Mouse (Mus musculus) kidney, embryonic 14.5 days (tissue): Measurements from ENCODE around the gene Sesn2. TPM values are rescaled to one million over a fixed set of nuclear protein-coding genes. Genes with fewer than 3 reads are reported as not detected.
A peak's percentile ranks its signal among the peaks of the same experiment; 100 is the strongest.

Experiments
- ATAC-seq: fragments of 200-750 bp; cut with Nextera tagmentation; 2 replicates; pipeline ENCODE4 v1.8.0; 2017; ENCODE audit warnings: moderate number of reproducible peaks, mild to moderate bottlenecking, moderate TSS enrichment, moderate library complexity; ENCODE audit not compliant: low FRiP score, low TSS enrichment
- H3K27ac ChIP-seq: fragments of 300-500 bp; sonication (generic); 2 replicates; pipeline ENCODE4 v1.5.1; 2014; ENCODE audit warnings: low read depth, mild to moderate bottlenecking, low read length, moderate library complexity, mixed read lengths
- H3K27me3 ChIP-seq: fragments of 300-500 bp; sonication (generic); 2 replicates; pipeline ENCODE4 v1.6.1; 2014; ENCODE audit warnings: mild to moderate bottlenecking, low read length; ENCODE audit not compliant: control insufficient read depth, insufficient read depth
- H3K36me3 ChIP-seq: fragments of 300-500 bp; sonication (generic); 2 replicates; pipeline ENCODE4 v1.6.1; 2014; ENCODE audit warnings: low read length, mixed read lengths; ENCODE audit not compliant: control insufficient read depth, insufficient read depth
- H3K4me1 ChIP-seq: fragments of 300-500 bp; sonication (generic); 2 replicates; pipeline ENCODE4 v1.6.1; 2014; ENCODE audit warnings: low read length, mixed read lengths; ENCODE audit not compliant: control insufficient read depth, insufficient read depth
- H3K4me2 ChIP-seq: fragments of 300-500 bp; sonication (generic); replicated peaks from 2 replicates; pipeline ENCODE4 v1.6.1; 2014; ENCODE audit warnings: low read depth, mild to moderate bottlenecking, low read length
- H3K4me3 ChIP-seq: fragments of 300-500 bp; sonication (generic); 2 replicates; pipeline ENCODE4 v1.5.1; 2014; ENCODE audit warnings: mild to moderate bottlenecking, low read length
- H3K9ac ChIP-seq: fragments of 300-500 bp; sonication (generic); 2 replicates; pipeline ENCODE4 v1.6.1; 2014; ENCODE audit warnings: low read depth, mild to moderate bottlenecking, low read length, moderate library complexity
- H3K9me3 ChIP-seq: fragments of 300-500 bp; sonication (generic); 2 replicates; pipeline ENCODE4 v1.6.1; 2016; ENCODE audit warnings: low read length; ENCODE audit not compliant: control insufficient read depth
- WGBS: fragments of 180-500 bp; shearing (Covaris S2); extraction: QIAGEN DNeasy Blood & Tissue Kit; methylation state at CpG from one replicate; pipeline ENCODE4 v1.1.7; 2014; 5-methylcytosine and 5-hydroxymethylcytosine counted together
- polyA plus RNA-seq: library from polyadenylated mRNA; unstranded; fragments of >200 nt; fragmentation: Nextera tagmentation; extraction: Ambion mirVana; gene quantifications from 2 replicates; pipeline ENCODE4 v1.2.1, GENCODE M21; 2014

Sesn2 gene
- polyA plus RNA-seq, 1 experiment from 2014 or later = 15.4 TPM

GRCm38 (mm10) chr4:132532981-132533916 is 22.9 kb upstream of the Sesn2 start, which contains the start of gene Atpif1:
Atpif1 (minus strand) TSS chr4:132533659.
- H3K4me1 ChIP-seq = peaks cover 8% of the 10 kb centered on the region; the same call in 1 of the 2 replicates
- H3K27me3 ChIP-seq = no peaks in the 10 kb centered on the region
- peak within 1 kb of the TSS; percentile 90 for H3K9ac ChIP-seq
- WGBS = 1% methylated on average over 63 of the region's 63 CpGs
- H3K9me3 ChIP-seq = no peaks in the 10 kb centered on the region
- peaks cover 24% of the 10 kb centered on the region for H3K36me3 ChIP-seq
- H3K27ac ChIP-seq = peak within 1 kb of the TSS; percentile 91
- H3K4me2 ChIP-seq = peak within 1 kb of the TSS; percentile 73
- ATAC-seq = peak; percentile 84
- peak within 1 kb of the TSS; percentile 75 for H3K4me3 ChIP-seq

GRCm38 (mm10) chr4:132532496-132532895 is 22.2 kb upstream of the Sesn2 start:
- no peaks in the 10 kb centered on the region for H3K9me3 ChIP-seq
- 21% methylated on average over 5 of the region's 5 CpGs for WGBS

GRCm38 (mm10) chr4:132530033-132530804 is 19.9 kb upstream of the Sesn2 start:
- no peaks in the 10 kb centered on the region for H3K9me3 ChIP-seq
- H3K4me3 ChIP-seq = no peak overlapping the region
- H3K9ac ChIP-seq = no peak overlapping the region
- H3K27ac ChIP-seq = no peak overlapping the region
- no peaks in the 10 kb centered on the region for H3K4me1 ChIP-seq
- ATAC-seq = no peak
- no peak overlapping the region for H3K4me2 ChIP-seq
- WGBS = 90% methylated on average over 20 of the region's 20 CpGs
- no peaks in the 10 kb centered on the region for H3K27me3 ChIP-seq
- peaks cover 16% of the 10 kb centered on the region for H3K36me3 ChIP-seq

More at GRCm38 (mm10) chr4:132532496-132532895, 22.2 kb upstream of the Sesn2 start:
- peaks cover 16% of the 10 kb centered on the region for H3K36me3 ChIP-seq
- H3K27me3 ChIP-seq = no peaks in the 10 kb centered on the region
- H3K9ac ChIP-seq = peak overlapping the region; percentile 90
- H3K4me3 ChIP-seq = peak overlapping the region; percentile 75
- H3K4me1 ChIP-seq = peaks cover 8% of the 10 kb centered on the region; the same call in 1 of the 2 replicates
- H3K27ac ChIP-seq = peak overlapping the region; percentile 91; the same call in 1 of the 2 replicates
- peak; percentile 10; the same call in 1 of the 2 replicates for ATAC-seq
- H3K4me2 ChIP-seq = peak overlapping the region; percentile 73

- Histone ChIP-seq H3K36me3 (peaks cover 16% of the 10 kb centered on the region), H3K4me2 (no peak overlapping the region), H3K4me1 (no peaks in the 10 kb centered on the region), H3K27ac (no peak overlapping the region), H3K4me3 (no peak overlapping the region), H3K9me3 (no peaks in the 10 kb centered on the region), H3K9ac (no peak overlapping the region), H3K27me3 (no peaks in the 10 kb centered on the region)
- 74% methylated on average over 4 of the region's 4 CpGs for WGBS
- ATAC-seq = no peak
Measured at GRCm38 (mm10) chr4:132529344-132529743, 19.0 kb upstream of the Sesn2 start.

- H3K27ac ChIP-seq = no peak overlapping the region
- no peak overlapping the region for H3K4me3 ChIP-seq
- peaks cover 16% of the 10 kb centered on the region for H3K36me3 ChIP-seq
- no peaks in the 10 kb centered on the region for H3K27me3 ChIP-seq
- 92% methylated on average over 8 of the region's 8 CpGs for WGBS
- H3K9me3 ChIP-seq = no peaks in the 10 kb centered on the region
- no peak overlapping the region for H3K9ac ChIP-seq
- H3K4me2 ChIP-seq = no peak overlapping the region
- ATAC-seq = no peak
- H3K4me1 ChIP-seq = no peaks in the 10 kb centered on the region
Measured at GRCm38 (mm10) chr4:132527917-132528522, 17.7 kb upstream of the Sesn2 start.

- Histone ChIP-seq H3K9me3 (no peaks in the 10 kb centered on the region), H3K27ac (no peak overlapping the region), H3K9ac (no peak overlapping the region), H3K4me3 (no peak overlapping the region), H3K27me3 (no peaks in the 10 kb centered on the region), H3K4me1 (no peaks in the 10 kb centered on the region), H3K4me2 (no peak overlapping the region), H3K36me3 (peaks cover 16% of the 10 kb centered on the region)
- 51% methylated on average over 2 of the region's 2 CpGs for WGBS
- ATAC-seq = no peak
Measured at GRCm38 (mm10) chr4:132526678-132527077, 16.4 kb upstream of the Sesn2 start.

- Histone ChIP-seq H3K27me3 (no peaks in the 10 kb centered on the region), H3K36me3 (peaks cover 1% of the 10 kb centered on the region; the same call in 1 of the 2 replicates), H3K4me1 (no peaks in the 10 kb centered on the region), H3K9me3 (no peaks in the 10 kb centered on the region), H3K4me2 (no peak overlapping the region), H3K9ac (no peak overlapping the region), H3K27ac (0 out of 2 replicates have a peak overlapping the region, but pooled peaks have one; percentile 17), H3K4me3 (no peak overlapping the region)
- ATAC-seq = no peak
- 47% methylated on average over 6 of the region's 6 CpGs for WGBS
Measured at GRCm38 (mm10) chr4:132524808-132525207, 14.5 kb upstream of the Sesn2 start.

GRCm38 (mm10) chr4:132524321-132524741 is 14.0 kb upstream of the Sesn2 start:
- Histone ChIP-seq H3K9ac (no peak overlapping the region), H3K27ac (0 out of 2 replicates have a peak overlapping the region, but pooled peaks have one; percentile 42), H3K4me1 (no peaks in the 10 kb centered on the region), H3K36me3 (no peaks in the 10 kb centered on the region), H3K9me3 (no peaks in the 10 kb centered on the region), H3K27me3 (no peaks in the 10 kb centered on the region), H3K4me2 (no peak overlapping the region), H3K4me3 (no peak overlapping the region)
- 22% methylated on average over 11 of the region's 11 CpGs for WGBS
- no peak for ATAC-seq
